Mouse (Mus musculus) kidney, adult 2 months (tissue): ENCODE data around the gene Rplp0.

Experiments used
- CTCF ChIP-seq: fragments of 200-500 bp; conservative IDR thresholded peaks from 2 replicates; pipeline ENCODE4 v1.5.1; 2011; ENCODE audit warnings: low read depth, mild to moderate bottlenecking, control low read depth, low read length, moderate library complexity, mixed read lengths; ENCODE audit not compliant: insufficient read depth, insufficient read length
- POLR2A ChIP-seq: fragments of 200-500 bp; IDR thresholded peaks from one replicate; pipeline ENCODE4 v1.6.1; 2011; ENCODE audit warnings: low read depth, low read length, control low read depth

- TF ChIP-seq CTCF (no peak), POLR2A (no peak)
Measured at GRCm38 (mm10) chr5:115534290-115534731, 25.0 kb upstream of the Rplp0 start.
